Mouse (Mus musculus) adrenal gland, adult 18-20 months (tissue): ENCODE measurements around the gene Gm14418. TPM values are rescaled to one million over a fixed set of nuclear protein-coding genes. Genes with fewer than 3 reads are reported as not detected.
"Not testable (repeated sequence)": the region's sequence is repeated elsewhere in the genome, so short reads cannot be mapped to it uniquely, and the experiment has no call there.

ENCODE experiments used
- DNase-seq, 2 experiments: peaks; one replicate each; pipeline ENCODE4 v3.0.0; 2021 to 2022; ENCODE audit warnings: low spot score in 2 of 2
- long read RNA-seq, 2 experiments: library from polyadenylated mRNA; stranded (forward); transcript quantifications; one replicate each; pipeline ENCODE4 v2.0.0; 2021
- total RNA-seq, 2 experiments: library from RNA; stranded (reverse); gene quantifications; 1 replicate in 1 of 2; 2 replicates in 1 of 2; pipeline ENCODE4 v1.2.3; 2021

Gm14418 gene
- 10 to 100 TPM; 23.9 to 25.1 TPM for total RNA-seq
- long read RNA-seq, experiment 1, partial matches to known transcripts: 0 of 7 reads
- long read RNA-seq, experiment 1, other reads (novel, unspliced or antisense): 6 of 7 reads
- long read RNA-seq, experiment 2, transcript Gm14418-201 (4 exons, 1,415 nt): major isoform, 6 of 20 reads
- long read RNA-seq, experiment 2, partial matches to known transcripts: 7 of 20 reads
- long read RNA-seq, experiment 2, other reads (novel, unspliced or antisense): 7 of 20 reads

- DNase-seq: not testable (repeated sequence)
Measured at GRCm38 (mm10) chr2:177398096-177398495, at the start of gene Gm14418. Gm14418 (minus strand) TSS chr2:177398320.

Other genes starting within 250 kb of the Gm14418 start
- 10 to 100 TPM; 27.4 to 38.1 TPM for gene Gm14410, start 191.9 kb downstream of the Gm14418 start, total RNA-seq
- gene Gm14409, start 131.3 kb downstream of the Gm14418 start, total RNA-seq: 1 to 10 TPM in 1 of 2 experiments, under 1 TPM in 1; 0.45 to 1.9 TPM
- gene Gm14412, start 74.0 kb downstream of the Gm14418 start, total RNA-seq: 1 to 10 TPM; 1.9 to 2.6 TPM
- 10 to 100 TPM; 76.6 to 86.1 TPM for gene Zfp970, start 66.4 kb upstream of the Gm14418 start, total RNA-seq
- 10 to 100 TPM; 69.3 to 81.1 TPM for gene Gm14403, start 99.9 kb upstream of the Gm14418 start, total RNA-seq
- not detected for gene Gm14406, start 179.9 kb upstream of the Gm14418 start, total RNA-seq